15 mouse cellular contexts compared by ENCODE assay signal in the genomic region with DNA sequence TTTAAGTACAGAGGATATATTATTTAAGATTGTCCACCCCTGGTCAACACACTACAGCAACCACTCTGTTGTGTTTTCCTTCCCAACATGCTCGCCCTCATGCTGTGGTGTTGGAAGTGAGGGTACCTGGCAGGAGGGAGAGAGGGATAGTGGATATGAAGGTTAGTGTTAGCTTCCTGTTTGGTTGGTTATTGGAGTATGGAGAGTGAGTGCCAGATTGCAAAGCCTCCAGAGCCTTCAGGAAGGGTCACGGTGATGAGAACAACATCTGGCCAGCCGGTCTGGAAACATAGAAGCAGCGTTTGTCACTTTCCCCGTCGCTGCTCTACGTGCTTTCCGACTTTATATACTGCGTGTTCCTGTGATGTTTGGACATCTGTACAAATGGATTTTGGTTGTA.
"Had no signal": no experiment of that assay in that cellular context is flagged by ENCODE, and none has a peak within 500 bp of the region (broad histone marks: within the 10 kb centered on the region; RNA-seq: fewer than 3 reads in every experiment).

No protein-coding gene starts in this region.

- H3K4me3 ChIP-seq: neural tube, embryonic 15.5 days; stomach, embryonic 15.5 days had no signal

- H3K27ac ChIP-seq: neural tube, embryonic 15.5 days; stomach, embryonic 15.5 days; stomach, postnatal 0 days had no signal

- H3K4me1 ChIP-seq: neural tube, embryonic 15.5 days; stomach, embryonic 15.5 days had no signal

- DNase-seq: retina, postnatal 1 day; right cerebral cortex, adult 18-20 months; right cerebral cortex, postnatal 14 days; right cerebral cortex, postnatal 25 days; right cerebral cortex, postnatal 4 days; spleen, adult 18-20 months; thymus, adult 18-20 months; thymus, adult 2 months; thymus, postnatal 14 days; thymus, postnatal 25 days; thymus, postnatal 36 days; thymus, postnatal 4 days had no signal
